Mouse (Mus musculus) heart, embryonic 12.5 days (tissue): ENCODE measurements at regions not wholly inside any gene's neighbourhood (a gene's known extent, or its start where the extent isn't known, plus 50 kb on each side); places are given as distances from the start of the nearest gene placed in this dataset.

ENCODE experiments used
- ATAC-seq: fragments of 200-750 bp; cut with Nextera tagmentation; 2 replicates; pipeline ENCODE4 v1.8.0; 2017; ENCODE audit warnings: moderate TSS enrichment, moderate library complexity; ENCODE audit not compliant: insufficient number of reproducible peaks, low FRiP score
- H3K27ac ChIP-seq: fragments of 300-500 bp; sonication (generic); 2 replicates; pipeline ENCODE4 v1.5.1; 2016; ENCODE audit warnings: mild to moderate bottlenecking, moderate library complexity; ENCODE audit not compliant: poor library complexity, severe bottlenecking
- H3K27me3 ChIP-seq: fragments of 300-500 bp; sonication (generic); replicated peaks from 2 replicates; pipeline ENCODE4 v1.6.1; 2016; ENCODE audit warnings: mild to moderate bottlenecking, moderate library complexity
- H3K36me3 ChIP-seq: fragments of 300-500 bp; sonication (generic); 2 replicates; pipeline ENCODE4 v1.6.1; 2016; ENCODE audit warnings: mild to moderate bottlenecking, moderate library complexity
- H3K4me1 ChIP-seq: fragments of 300-500 bp; sonication (generic); replicated peaks from 2 replicates; pipeline ENCODE4 v1.6.1; 2016; ENCODE audit warnings: mild to moderate bottlenecking
- H3K4me2 ChIP-seq: fragments of 300-500 bp; sonication (generic); 2 replicates; pipeline ENCODE4 v1.6.1; 2016; ENCODE audit warnings: mild to moderate bottlenecking, moderate library complexity
- H3K4me3 ChIP-seq: fragments of 300-500 bp; sonication (generic); 2 replicates; pipeline ENCODE4 v1.5.1; 2016; ENCODE audit warnings: mild to moderate bottlenecking
- H3K9ac ChIP-seq: fragments of 300-500 bp; sonication (generic); 2 replicates; pipeline ENCODE4 v1.6.1; 2016; ENCODE audit warnings: mild to moderate bottlenecking, moderate library complexity
- H3K9me3 ChIP-seq: fragments of 300-500 bp; sonication (generic); replicated peaks from 2 replicates; pipeline ENCODE4 v1.6.1; 2016; ENCODE audit warnings: mild to moderate bottlenecking, moderate library complexity
- WGBS: fragments of 180-500 bp; shearing (Covaris S2); methylation state at CpG from one replicate; pipeline ENCODE4 v1.1.7; 2016; 5-methylcytosine and 5-hydroxymethylcytosine counted together

GRCm38 (mm10) chr12:27669542-27669941 lies 327.2 kb upstream of the Sox11 start:
- H3K36me3 ChIP-seq, result no peaks in the 10 kb centered on the region
- ATAC-seq, result no peak
- H3K27ac ChIP-seq, result no peak overlapping the region
- H3K9ac ChIP-seq, result no peak overlapping the region
- H3K4me3 ChIP-seq, result no peak overlapping the region
- H3K27me3 ChIP-seq, result no peaks in the 10 kb centered on the region
- H3K4me1 ChIP-seq, result 0 out of 2 replicates have a peak, but pooled peaks cover under 1% of the 10 kb centered on the region
- WGBS, result 49% methylated on average over 6 of the region's 6 CpGs
- no peak overlapping the region for H3K4me2 ChIP-seq
- no peaks in the 10 kb centered on the region for H3K9me3 ChIP-seq

GRCm38 (mm10) chr12:27666456-27666855 lies 324.1 kb upstream of the Sox11 start:
- no peak for ATAC-seq
- Histone ChIP-seq H3K9ac (no peak overlapping the region), H3K4me2 (no peak overlapping the region), H3K27me3 (no peaks in the 10 kb centered on the region), H3K9me3 (no peaks in the 10 kb centered on the region), H3K36me3 (no peaks in the 10 kb centered on the region), H3K27ac (no peak overlapping the region), H3K4me3 (no peak overlapping the region), H3K4me1 (0 out of 2 replicates have a peak, but pooled peaks cover 5% of the 10 kb centered on the region)
- 69% methylated on average over 2 of the region's 2 CpGs for WGBS

GRCm38 (mm10) chr12:27663126-27663525 lies 320.8 kb upstream of the Sox11 start:
- Histone ChIP-seq H3K27me3 (no peaks in the 10 kb centered on the region), H3K4me2 (no peak overlapping the region), H3K4me1 (0 out of 2 replicates have a peak, but pooled peaks cover 5% of the 10 kb centered on the region), H3K4me3 (no peak overlapping the region), H3K9ac (no peak overlapping the region), H3K9me3 (no peaks in the 10 kb centered on the region), H3K36me3 (no peaks in the 10 kb centered on the region), H3K27ac (no peak overlapping the region)
- 85% methylated on average over 4 of the region's 4 CpGs for WGBS
- ATAC-seq, result no peak

GRCm38 (mm10) chr12:27662723-27663122 lies 320.3 kb upstream of the Sox11 start:
- Histone ChIP-seq H3K36me3 (no peaks in the 10 kb centered on the region), H3K4me3 (no peak overlapping the region), H3K9me3 (no peaks in the 10 kb centered on the region), H3K9ac (no peak overlapping the region), H3K27me3 (no peaks in the 10 kb centered on the region), H3K27ac (no peak overlapping the region), H3K4me2 (no peak overlapping the region), H3K4me1 (0 out of 2 replicates have a peak, but pooled peaks cover 5% of the 10 kb centered on the region)
- ATAC-seq, result no peak
- WGBS, result 64% methylated on average over 5 of the region's 5 CpGs

GRCm38 (mm10) chr12:27657536-27657935 lies 315.2 kb upstream of the Sox11 start:
- no peak for ATAC-seq
- Histone ChIP-seq H3K9me3 (no peaks in the 10 kb centered on the region), H3K9ac (no peak overlapping the region), H3K27ac (no peak overlapping the region), H3K36me3 (no peaks in the 10 kb centered on the region), H3K4me3 (no peak overlapping the region), H3K4me2 (no peak overlapping the region), H3K27me3 (no peaks in the 10 kb centered on the region), H3K4me1 (0 out of 2 replicates have a peak, but pooled peaks cover 7% of the 10 kb centered on the region)
- 59% methylated on average over 4 of the region's 4 CpGs for WGBS

GRCm38 (mm10) chr12:27653541-27653940 lies 311.2 kb upstream of the Sox11 start:
- Histone ChIP-seq H3K27me3 (no peaks in the 10 kb centered on the region), H3K9me3 (no peaks in the 10 kb centered on the region), H3K27ac (no peak overlapping the region), H3K4me3 (no peak overlapping the region), H3K9ac (no peak overlapping the region), H3K36me3 (no peaks in the 10 kb centered on the region), H3K4me2 (no peak overlapping the region), H3K4me1 (0 out of 2 replicates have a peak, but pooled peaks cover 7% of the 10 kb centered on the region)
- ATAC-seq, result no peak
- 59% methylated on average over 4 of the region's 4 CpGs for WGBS

- Histone ChIP-seq H3K4me3 (no peak overlapping the region), H3K27me3 (no peaks in the 10 kb centered on the region), H3K4me2 (no peak overlapping the region), H3K4me1 (no peaks in the 10 kb centered on the region; the same call in 1 of the 2 replicates), H3K9me3 (no peaks in the 10 kb centered on the region), H3K27ac (no peak overlapping the region), H3K9ac (no peak overlapping the region), H3K36me3 (no peaks in the 10 kb centered on the region)
- 85% methylated on average over 4 of the region's 4 CpGs for WGBS
- ATAC-seq, result no peak
Observed at GRCm38 (mm10) chr12:27648602-27649001, 306.2 kb upstream of the Sox11 start.

GRCm38 (mm10) chr12:27646497-27647307 lies 304.3 kb upstream of the Sox11 start:
- Histone ChIP-seq H3K27ac (no peak overlapping the region), H3K36me3 (no peaks in the 10 kb centered on the region), H3K4me1 (no peaks in the 10 kb centered on the region; the same call in 1 of the 2 replicates), H3K27me3 (no peaks in the 10 kb centered on the region), H3K4me2 (no peak overlapping the region), H3K9ac (no peak overlapping the region), H3K9me3 (no peaks in the 10 kb centered on the region), H3K4me3 (no peak overlapping the region)
- ATAC-seq, result no peak
- 67% methylated on average over 11 of the region's 11 CpGs for WGBS

- Histone ChIP-seq H3K4me1 (no peaks in the 10 kb centered on the region), H3K9ac (no peak overlapping the region), H3K9me3 (no peaks in the 10 kb centered on the region), H3K27ac (no peak overlapping the region), H3K4me2 (no peak overlapping the region), H3K36me3 (no peaks in the 10 kb centered on the region), H3K27me3 (no peaks in the 10 kb centered on the region), H3K4me3 (no peak overlapping the region)
- 74% methylated on average over 5 of the region's 5 CpGs for WGBS
- ATAC-seq, result no peak
Observed at GRCm38 (mm10) chr12:27619616-27620015, 277.2 kb upstream of the Sox11 start.

GRCm38 (mm10) chr12:27604061-27604679 lies 261.8 kb upstream of the Sox11 start:
- ATAC-seq, result no peak
- H3K36me3 ChIP-seq, result no peaks in the 10 kb centered on the region
- H3K4me2 ChIP-seq, result no peak overlapping the region
- no peak overlapping the region for H3K9ac ChIP-seq
- no peaks in the 10 kb centered on the region for H3K4me1 ChIP-seq
- no peaks in the 10 kb centered on the region for H3K9me3 ChIP-seq
- WGBS, result 59% methylated on average over 1 of the region's 1 CpGs
- no peaks in the 10 kb centered on the region for H3K27me3 ChIP-seq
- no peak overlapping the region for H3K4me3 ChIP-seq
- H3K27ac ChIP-seq, result no peak overlapping the region

- 0 out of 2 replicates have a peak, but pooled peaks cover 4% of the 10 kb centered on the region for H3K4me1 ChIP-seq
- H3K27ac ChIP-seq, result no peak overlapping the region
- WGBS, result 18% methylated on average over 8 of the region's 8 CpGs
- H3K36me3 ChIP-seq, result no peaks in the 10 kb centered on the region
- no peaks in the 10 kb centered on the region for H3K27me3 ChIP-seq
- H3K4me2 ChIP-seq, result no peak overlapping the region
- no peak overlapping the region for H3K9ac ChIP-seq
- no peaks in the 10 kb centered on the region for H3K9me3 ChIP-seq
- no peak for ATAC-seq
- H3K4me3 ChIP-seq, result no peak overlapping the region
Observed at GRCm38 (mm10) chr12:27599149-27599548, 256.8 kb upstream of the Sox11 start.
